Mouse (Mus musculus): ENCODE results near the gene Olfr521. TPM values are rescaled to one million over a fixed set of nuclear protein-coding genes. Genes with fewer than 3 reads are reported as not detected.
"Not testable (repeated sequence)": the region's sequence is repeated elsewhere in the genome, so short reads cannot be mapped to it uniquely, and the experiment has no call there.

Gene Olfr521
- not detected in 2 replicates for polyA plus RNA-seq (2015; fragmentation: Nextera tagmentation; extraction: Ambion mirVana)

- Histone ChIP-seq H3K9ac (ENCODE audit: low read depth, low read length) (no peak within 1 kb of the TSS), H3K27ac (ENCODE audit: low read length) (no peak within 1 kb of the TSS), H3K4me1 (ENCODE audit: control insufficient read depth, insufficient read depth, low read length) (no peaks in the 10 kb centered on the region), H3K4me2 (ENCODE audit: low read length) (no peak within 1 kb of the TSS), H3K36me3 (ENCODE audit: control insufficient read depth, insufficient read depth, low read length) (no peaks in the 10 kb centered on the region), H3K9me3 (replicated peaks; ENCODE audit: control insufficient read depth, low read length, poor library complexity, severe bottlenecking) (peaks cover 4% of the 10 kb centered on the region), H3K27me3 (ENCODE audit: control insufficient read depth, insufficient read depth, low read depth, low read length) (no peaks in the 10 kb centered on the region), H3K4me3 (ENCODE audit: low read depth, low read length) (no peak within 1 kb of the TSS)
- WGBS: 98% methylated on average over 2 of the region's 2 CpGs
- ATAC-seq: no peak
Measured at GRCm38 (mm10) chr7:99763207-99763606, at the start of gene Olfr521. Gene Olfr521 (plus strand): TSS chr7:99763507.

- no peaks in the 10 kb centered on the region for H3K9me3 ChIP-seq (replicated peaks; ENCODE audit: control insufficient read depth, low read length, poor library complexity, severe bottlenecking)
- H3K36me3 ChIP-seq (ENCODE audit: control insufficient read depth, insufficient read depth, low read length): no peaks in the 10 kb centered on the region
- H3K27me3 ChIP-seq (ENCODE audit: control insufficient read depth, insufficient read depth, low read depth, low read length): no peaks in the 10 kb centered on the region
Measured at GRCm38 (mm10) chr7:99716536-99716935, 46.8 kb upstream of the Olfr521 start.

GRCm38 (mm10) chr7:99729973-99730372 lies 33.3 kb upstream of the Olfr521 start, which contains the start of gene Olfr520:
Gene Olfr520 (plus strand): TSS chr7:99730273.
- Histone ChIP-seq H3K27ac (ENCODE audit: low read length) (no peak within 1 kb of the TSS), H3K4me2 (ENCODE audit: low read length) (no peak within 1 kb of the TSS), H3K9ac (ENCODE audit: low read depth, low read length) (no peak within 1 kb of the TSS), H3K4me3 (ENCODE audit: low read depth, low read length) (no peak within 1 kb of the TSS), H3K27me3 (ENCODE audit: control insufficient read depth, insufficient read depth, low read depth, low read length) (no peaks in the 10 kb centered on the region), H3K9me3 (replicated peaks; ENCODE audit: control insufficient read depth, low read length, poor library complexity, severe bottlenecking) (0 out of 2 replicates have a peak, but pooled peaks cover 5% of the 10 kb centered on the region), H3K4me1 (ENCODE audit: control insufficient read depth, insufficient read depth, low read length) (no peaks in the 10 kb centered on the region), H3K36me3 (ENCODE audit: control insufficient read depth, insufficient read depth, low read length) (no peaks in the 10 kb centered on the region)
- 88% methylated on average over 2 of the region's 2 CpGs for WGBS
- ATAC-seq: no peak

More at GRCm38 (mm10) chr7:99716536-99716935, 46.8 kb upstream of the Olfr521 start:
- H3K9ac ChIP-seq (ENCODE audit: low read depth, low read length): no peak overlapping the region
- ATAC-seq: no peak
- no peak overlapping the region for H3K4me2 ChIP-seq (ENCODE audit: low read length)
- H3K27ac ChIP-seq (ENCODE audit: low read length): no peak overlapping the region
- H3K4me3 ChIP-seq (ENCODE audit: low read depth, low read length): no peak overlapping the region
- 85% methylated on average over 2 of the region's 2 CpGs for WGBS
- H3K4me1 ChIP-seq (ENCODE audit: control insufficient read depth, insufficient read depth, low read length): no peaks in the 10 kb centered on the region

- Histone ChIP-seq H3K4me2 (ENCODE audit: low read length) (no peak overlapping the region), H3K4me3 (ENCODE audit: low read depth, low read length) (no peak overlapping the region), H3K9ac (ENCODE audit: low read depth, low read length) (no peak overlapping the region), H3K9me3 (replicated peaks; ENCODE audit: control insufficient read depth, low read length, poor library complexity, severe bottlenecking) (no peaks in the 10 kb centered on the region), H3K4me1 (ENCODE audit: control insufficient read depth, insufficient read depth, low read length) (no peaks in the 10 kb centered on the region), H3K27me3 (ENCODE audit: control insufficient read depth, insufficient read depth, low read depth, low read length) (no peaks in the 10 kb centered on the region), H3K36me3 (ENCODE audit: control insufficient read depth, insufficient read depth, low read length) (no peaks in the 10 kb centered on the region), H3K27ac (ENCODE audit: low read length) (no peak overlapping the region)
- 98% methylated on average over 2 of the region's 2 CpGs for WGBS
- no peak for ATAC-seq
Measured at GRCm38 (mm10) chr7:99734612-99735011, 28.7 kb upstream of the Olfr521 start.

GRCm38 (mm10) chr7:99735491-99735890 lies 27.8 kb upstream of the Olfr521 start:
- not testable (repeated sequence) for H3K9me3 ChIP-seq (replicated peaks; ENCODE audit: control insufficient read depth, low read length, poor library complexity, severe bottlenecking)

GRCm38 (mm10) chr7:99739276-99739675 lies 24.0 kb upstream of the Olfr521 start:
- no peaks in the 10 kb centered on the region for H3K36me3 ChIP-seq (ENCODE audit: control insufficient read depth, insufficient read depth, low read length)
- 48% methylated on average over 9 of the region's 9 CpGs for WGBS
- H3K27me3 ChIP-seq (ENCODE audit: control insufficient read depth, insufficient read depth, low read depth, low read length): no peaks in the 10 kb centered on the region
- H3K27ac ChIP-seq (ENCODE audit: low read length): no peak overlapping the region
- H3K4me1 ChIP-seq (ENCODE audit: control insufficient read depth, insufficient read depth, low read length): no peaks in the 10 kb centered on the region
- H3K4me3 ChIP-seq (ENCODE audit: low read depth, low read length): no peak overlapping the region
- no peak for ATAC-seq
- no peak overlapping the region for H3K9ac ChIP-seq (ENCODE audit: low read depth, low read length)
- H3K9me3 ChIP-seq (replicated peaks; ENCODE audit: control insufficient read depth, low read length, poor library complexity, severe bottlenecking): no peaks in the 10 kb centered on the region
- no peak overlapping the region for H3K4me2 ChIP-seq (ENCODE audit: low read length)

More at GRCm38 (mm10) chr7:99735491-99735890, 27.8 kb upstream of the Olfr521 start:
- H3K4me1 ChIP-seq (ENCODE audit: control insufficient read depth, insufficient read depth, low read length); H3K36me3 ChIP-seq (ENCODE audit: control insufficient read depth, insufficient read depth, low read length); H3K4me3 ChIP-seq (ENCODE audit: low read depth, low read length); H3K4me2 ChIP-seq (ENCODE audit: low read length); H3K9ac ChIP-seq (ENCODE audit: low read depth, low read length); H3K27me3 ChIP-seq (ENCODE audit: control insufficient read depth, insufficient read depth, low read depth, low read length); ATAC-seq; H3K27ac ChIP-seq (ENCODE audit: low read length): not testable (repeated sequence)
- WGBS: 94% methylated on average over 9 of the region's 9 CpGs

- Histone ChIP-seq H3K4me1 (ENCODE audit: control insufficient read depth, insufficient read depth, low read length) (no peaks in the 10 kb centered on the region), H3K27me3 (ENCODE audit: control insufficient read depth, insufficient read depth, low read depth, low read length) (no peaks in the 10 kb centered on the region), H3K4me2 (ENCODE audit: low read length) (no peak overlapping the region), H3K27ac (ENCODE audit: low read length) (no peak overlapping the region), H3K9me3 (replicated peaks; ENCODE audit: control insufficient read depth, low read length, poor library complexity, severe bottlenecking) (no peaks in the 10 kb centered on the region), H3K36me3 (ENCODE audit: control insufficient read depth, insufficient read depth, low read length) (no peaks in the 10 kb centered on the region), H3K4me3 (ENCODE audit: low read depth, low read length) (no peak overlapping the region), H3K9ac (ENCODE audit: low read depth, low read length) (no peak overlapping the region)
- 87% methylated on average over 5 of the region's 5 CpGs for WGBS
- ATAC-seq: no peak
Measured at GRCm38 (mm10) chr7:99781385-99781784, 18.1 kb downstream of the Olfr521 start.

GRCm38 (mm10) chr7:99781916-99782315 lies 18.6 kb downstream of the Olfr521 start:
- 83% methylated on average over 2 of the region's 2 CpGs for WGBS
- Histone ChIP-seq H3K27me3 (ENCODE audit: control insufficient read depth, insufficient read depth, low read depth, low read length) (no peaks in the 10 kb centered on the region), H3K4me1 (ENCODE audit: control insufficient read depth, insufficient read depth, low read length) (no peaks in the 10 kb centered on the region), H3K27ac (ENCODE audit: low read length) (no peak overlapping the region), H3K4me3 (ENCODE audit: low read depth, low read length) (no peak overlapping the region), H3K9ac (ENCODE audit: low read depth, low read length) (no peak overlapping the region), H3K4me2 (ENCODE audit: low read length) (no peak overlapping the region), H3K9me3 (replicated peaks; ENCODE audit: control insufficient read depth, low read length, poor library complexity, severe bottlenecking) (no peaks in the 10 kb centered on the region), H3K36me3 (ENCODE audit: control insufficient read depth, insufficient read depth, low read length) (no peaks in the 10 kb centered on the region)
- no peak for ATAC-seq

GRCm38 (mm10) chr7:99783421-99783820 lies 20.1 kb downstream of the Olfr521 start:
- H3K36me3 ChIP-seq (ENCODE audit: control insufficient read depth, insufficient read depth, low read length): no peaks in the 10 kb centered on the region
- no peak overlapping the region for H3K9ac ChIP-seq (ENCODE audit: low read depth, low read length)
- ATAC-seq: no peak
- WGBS: 77% methylated on average over 7 of the region's 7 CpGs
- H3K9me3 ChIP-seq (replicated peaks; ENCODE audit: control insufficient read depth, low read length, poor library complexity, severe bottlenecking): no peaks in the 10 kb centered on the region
- H3K27ac ChIP-seq (ENCODE audit: low read length): no peak overlapping the region
- H3K27me3 ChIP-seq (ENCODE audit: control insufficient read depth, insufficient read depth, low read depth, low read length): no peaks in the 10 kb centered on the region
- no peak overlapping the region for H3K4me3 ChIP-seq (ENCODE audit: low read depth, low read length)
- no peak overlapping the region for H3K4me2 ChIP-seq (ENCODE audit: low read length)
- 0 out of 2 replicates have a peak, but pooled peaks cover 3% of the 10 kb centered on the region for H3K4me1 ChIP-seq (ENCODE audit: control insufficient read depth, insufficient read depth, low read length)

Measured in midbrain, embryonic 16.5 days (tissue).